Mouse (Mus musculus) MEL (cell line): ENCODE measurements around the gene Ldhb. TPM values are rescaled to one million over a fixed set of nuclear protein-coding genes. Genes with fewer than 3 reads are reported as not detected.
A peak's percentile ranks its signal among the peaks of the same experiment; 100 is the strongest.

Source experiments
- DNase-seq: peaks from one replicate; pipeline ENCODE4 v3.0.0; 2011; ENCODE audit warnings: low read depth, low spot score
- H3K27ac ChIP-seq: 2 replicates; pipeline ENCODE4 v1.5.1; 2012; ENCODE audit warnings: low read depth, mild to moderate bottlenecking, control low read depth, low read length, moderate library complexity; ENCODE audit not compliant: control insufficient read depth
- H3K27me3 ChIP-seq, 2 experiments: fragments of 150-350 bp in 1 of 2; sonication (generic) in 1 of 2; 2 replicates each; pipeline ENCODE4 v1.6.1; 2012; ENCODE audit warnings: low read length in 2 of 2, mild to moderate bottlenecking in 2 of 2, improper control_type of control experiment in 1 of 2, moderate library complexity in 1 of 2; ENCODE audit not compliant: insufficient read depth in 2 of 2, control insufficient read depth in 1 of 2
- H3K36me3 ChIP-seq, 2 experiments: 2 replicates each; pipeline ENCODE4 v1.6.1; 2012 to 2014; ENCODE audit warnings: low read length in 2 of 2, improper control_type of control experiment in 1 of 2, inconsistent platforms in 1 of 2, mild to moderate bottlenecking in 1 of 2; ENCODE audit not compliant: insufficient read depth in 2 of 2, control insufficient read depth in 1 of 2
- H3K4me1 ChIP-seq, 2 experiments: fragments of 150-350 bp in 1 of 2; sonication (generic) in 1 of 2; 2 replicates each; pipeline ENCODE4 v1.6.1; 2012; ENCODE audit warnings: low read length in 2 of 2, improper control_type of control experiment in 1 of 2, mild to moderate bottlenecking in 1 of 2; ENCODE audit not compliant: insufficient read depth in 2 of 2, control insufficient read depth in 1 of 2
- H3K4me3 ChIP-seq, 2 experiments: fragments of 150-350 bp in 1 of 2; sonication (generic) in 1 of 2; 2 replicates each; pipeline ENCODE4 v1.5.1; 2012; ENCODE audit warnings: low read depth in 2 of 2, low read length in 2 of 2, mild to moderate bottlenecking in 2 of 2, moderate library complexity in 2 of 2, control low read depth in 1 of 2, improper control_type of control experiment in 1 of 2; ENCODE audit not compliant: control insufficient read depth in 1 of 2, insufficient read depth in 1 of 2
- H3K79me2 ChIP-seq: 2 replicates; pipeline ENCODE4 v1.6.1; 2012; ENCODE audit warnings: mild to moderate bottlenecking, low read length, moderate library complexity; ENCODE audit not compliant: control insufficient read depth, poor library complexity, insufficient read depth
- H3K9ac ChIP-seq: 2 replicates; pipeline ENCODE4 v1.6.1; 2012; ENCODE audit warnings: low read depth, mild to moderate bottlenecking, control low read depth, low read length, moderate library complexity; ENCODE audit not compliant: control insufficient read depth, poor library complexity, severe bottlenecking
- H3K9me3 ChIP-seq: fragments of 150-350 bp; sonication (generic); replicated peaks from 2 replicates; pipeline ENCODE4 v1.6.1; 2012; ENCODE audit warnings: mild to moderate bottlenecking, low read length, improper control_type of control experiment, moderate library complexity; ENCODE audit not compliant: insufficient read depth
- BHLHE40 ChIP-seq: IDR thresholded peaks from 2 replicates; pipeline ENCODE4 v1.6.1; 2012; ENCODE audit warnings: low read depth, mild to moderate bottlenecking, inconsistent platforms, low read length, improper control_type of control experiment, borderline replicate concordance
- CHD1 ChIP-seq: IDR thresholded peaks from 2 replicates; pipeline ENCODE4 v1.6.1; 2012; ENCODE audit warnings: low read depth, mild to moderate bottlenecking, inconsistent platforms, low read length, improper control_type of control experiment
- CTCF ChIP-seq, 3 experiments: IDR thresholded peaks in 2 of 3; conservative IDR thresholded peaks in 1 of 3; 2 replicates each; pipeline ENCODE4 v1.5.1; 2011 to 2012; ENCODE audit warnings: low read length in 3 of 3, low read depth in 2 of 3, mild to moderate bottlenecking in 2 of 3, improper control_type of control experiment in 1 of 3, inconsistent platforms in 1 of 3, mixed read lengths in 1 of 3, moderate library complexity in 1 of 3; ENCODE audit not compliant: control insufficient read depth in 1 of 3, insufficient read depth in 1 of 3, poor library complexity in 1 of 3, severe bottlenecking in 1 of 3
- ELF1 ChIP-seq: IDR thresholded peaks from 2 replicates; pipeline ENCODE4 v1.6.1; 2014; ENCODE audit warnings: low read depth, mild to moderate bottlenecking, inconsistent platforms, low read length, improper control_type of control experiment, moderate library complexity
- GATA1 ChIP-seq: IDR thresholded peaks from 2 replicates; pipeline ENCODE4 v1.6.1; 2011; ENCODE audit warnings: low read depth, low read length, improper control_type of control experiment
- JUND ChIP-seq: IDR thresholded peaks from 2 replicates; pipeline ENCODE4 v1.6.1; 2011; ENCODE audit warnings: low read depth, mild to moderate bottlenecking, improper control_type of control experiment, low read length
- MAFK ChIP-seq: IDR thresholded peaks from 2 replicates; pipeline ENCODE4 v1.6.1; 2011; ENCODE audit warnings: low read depth, mild to moderate bottlenecking, low read length, improper control_type of control experiment, borderline replicate concordance
- MAX ChIP-seq: IDR thresholded peaks from 2 replicates; pipeline ENCODE4 v1.6.1; 2011; ENCODE audit warnings: low read length, improper control_type of control experiment
- MAZ ChIP-seq: IDR thresholded peaks from 2 replicates; pipeline ENCODE4 v1.6.1; 2012; ENCODE audit warnings: low read depth, mild to moderate bottlenecking, inconsistent platforms, low read length, improper control_type of control experiment
- MEF2A ChIP-seq: IDR thresholded peaks from 2 replicates; pipeline ENCODE4 v1.6.1; 2014; ENCODE audit warnings: low read depth, mild to moderate bottlenecking, inconsistent platforms, low read length, improper control_type of control experiment; ENCODE audit not compliant: poor library complexity, insufficient replicate concordance, severe bottlenecking; ENCODE audit errors: extremely low read depth
- MYB ChIP-seq: IDR thresholded peaks from 2 replicates; pipeline ENCODE4 v1.6.1; 2011; ENCODE audit warnings: mild to moderate bottlenecking, low read depth, low read length, improper control_type of control experiment
- NELFE ChIP-seq: IDR thresholded peaks from 2 replicates; pipeline ENCODE4 v1.6.1; 2011; ENCODE audit warnings: low read depth, low read length, improper control_type of control experiment
- NRF1 ChIP-seq: IDR thresholded peaks from 2 replicates; pipeline ENCODE4 v1.6.1; 2014; ENCODE audit warnings: low read depth, mild to moderate bottlenecking, inconsistent platforms, low read length, improper control_type of control experiment, moderate library complexity; ENCODE audit not compliant: poor library complexity, insufficient read depth, severe bottlenecking
- POLR2A ChIP-seq, 2 experiments: IDR thresholded peaks; 2 replicates each; pipeline ENCODE4 v1.6.1; 2011 to 2012; ENCODE audit warnings: low read length in 2 of 2, mild to moderate bottlenecking in 2 of 2, control low read depth in 1 of 2, improper control_type of control experiment in 1 of 2, low read depth in 1 of 2, moderate library complexity in 1 of 2; ENCODE audit not compliant: control insufficient read depth in 1 of 2, insufficient read depth in 1 of 2, poor library complexity in 1 of 2
- POLR2AphosphoS5 ChIP-seq: IDR thresholded peaks from 2 replicates; pipeline ENCODE4 v1.6.1; 2012; ENCODE audit warnings: low read depth, borderline replicate concordance, mild to moderate bottlenecking, inconsistent platforms, low read length, moderate library complexity, mixed read lengths
- RAD21 ChIP-seq: IDR thresholded peaks from 2 replicates; pipeline ENCODE4 v1.6.1; 2011; ENCODE audit warnings: mild to moderate bottlenecking, low read depth, low read length, improper control_type of control experiment
- RCOR1 ChIP-seq: IDR thresholded peaks from 2 replicates; pipeline ENCODE4 v1.6.1; 2012; ENCODE audit warnings: low read depth, mild to moderate bottlenecking, inconsistent platforms, low read length, improper control_type of control experiment
- SIN3A ChIP-seq: IDR thresholded peaks from 2 replicates; pipeline ENCODE4 v1.6.1; 2012; ENCODE audit warnings: low read length, improper control_type of control experiment, inconsistent platforms
- SMC3 ChIP-seq: IDR thresholded peaks from 2 replicates; pipeline ENCODE4 v1.6.1; 2011; ENCODE audit warnings: low read depth, low read length, improper control_type of control experiment
- TAL1 ChIP-seq: IDR thresholded peaks from 2 replicates; pipeline ENCODE4 v1.6.1; 2012; ENCODE audit warnings: mild to moderate bottlenecking, inconsistent platforms, low read length, moderate library complexity, mixed read lengths
- TCF12 ChIP-seq: IDR thresholded peaks from 2 replicates; pipeline ENCODE4 v1.6.1; 2014; ENCODE audit warnings: low read depth, mild to moderate bottlenecking, inconsistent platforms, low read length, improper control_type of control experiment, moderate library complexity
- UBTF ChIP-seq: IDR thresholded peaks from 2 replicates; pipeline ENCODE4 v1.6.1; 2012; ENCODE audit warnings: low read depth, mild to moderate bottlenecking, inconsistent platforms, low read length, improper control_type of control experiment, moderate library complexity, borderline replicate concordance; ENCODE audit not compliant: insufficient read depth
- USF1 ChIP-seq: IDR thresholded peaks from 2 replicates; pipeline ENCODE4 v1.6.1; 2014; ENCODE audit warnings: low read depth, mild to moderate bottlenecking, inconsistent platforms, low read length, improper control_type of control experiment, moderate library complexity
- USF2 ChIP-seq, 2 experiments: IDR thresholded peaks; 2 replicates each; pipeline ENCODE4 v1.6.1; 2011 to 2012; ENCODE audit warnings: improper control_type of control experiment in 2 of 2, low read length in 2 of 2, borderline replicate concordance in 1 of 2, inconsistent platforms in 1 of 2, low read depth in 1 of 2, mild to moderate bottlenecking in 1 of 2; ENCODE audit not compliant: insufficient read depth in 1 of 2
- ZKSCAN1 ChIP-seq: IDR thresholded peaks from 2 replicates; pipeline ENCODE4 v1.6.1; 2012; ENCODE audit warnings: low read depth, mild to moderate bottlenecking, inconsistent platforms, low read length, improper control_type of control experiment, moderate library complexity
- ZMIZ1 ChIP-seq: IDR thresholded peaks from 2 replicates; pipeline ENCODE4 v1.6.1; 2012; ENCODE audit warnings: low read depth, mild to moderate bottlenecking, inconsistent platforms, low read length, improper control_type of control experiment, moderate library complexity
- polyA plus RNA-seq, 2 experiments: library from polyadenylated mRNA; stranded (reverse) in 1 of 2; unstranded in 1 of 2; fragments of >175 nt in 1 of 2; fragments of >200 nt in 1 of 2; gene quantifications; 2 replicates each; pipeline versions ENCODE4 v1.2.1 to v1.2.4; 2012; ENCODE audit warnings: low replicate concordance in 2 of 2, low read depth in 1 of 2; ENCODE audit not compliant: insufficient read length in 2 of 2, insufficient read depth in 1 of 2, missing spikeins in 1 of 2
- total RNA-seq: library from RNA; depleted of rRNA; stranded (reverse); fragments of 300-350 nt; gene quantifications from 2 replicates; pipeline ENCODE4 v1.2.3, GENCODE M21; 2012

Gene Ldhb
- total and polyA plus RNA-seq, 3 experiments: not detected

DNA sequence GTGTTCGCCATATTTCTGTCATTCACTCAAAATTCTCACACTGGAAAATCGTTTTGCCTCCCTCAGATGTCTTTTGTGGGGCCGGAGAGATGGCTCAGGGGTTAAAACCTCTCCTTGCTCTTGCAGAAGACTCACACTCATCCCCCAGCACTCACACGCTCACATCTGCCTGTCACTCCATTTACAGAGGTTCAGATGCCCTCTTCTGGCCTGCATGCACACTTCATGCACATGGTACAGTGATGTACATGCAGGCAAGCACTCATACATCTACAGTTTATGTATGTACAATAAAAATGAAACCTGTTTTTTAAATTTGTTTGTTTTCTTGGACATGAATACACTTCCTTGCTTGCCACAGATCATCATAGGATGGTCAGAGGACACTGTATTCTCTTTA is 38.2 kb downstream of the Ldhb start:
- Histone ChIP-seq H3K27ac (no peak overlapping the region), H3K4me1 (no peaks in the 10 kb centered on the region), H3K27me3 (no peaks in the 10 kb centered on the region), H3K9me3 (no peaks in the 10 kb centered on the region), H3K36me3 (no peaks in the 10 kb centered on the region), H3K79me2 (no peaks in the 10 kb centered on the region), H3K9ac (no peak overlapping the region), H3K4me3 (no peak overlapping the region)
- DNase-seq: peak; percentile 3
- TF ChIP-seq JUND (no peak), SMC3 (peak; percentile 5; the same call in 1 of the 2 replicates), CTCF (IDR thresholded peaks at IDR 0.05 in 2 of 3, conservative IDR thresholded peaks at IDR 0.05 in 1 of 3; ENCODE audit: control insufficient read depth in 1 of 3, insufficient read depth in 1 of 3, low read depth in 2 of 3, low read length in 3 of 3, poor library complexity in 1 of 3, severe bottlenecking in 1 of 3) (peak in 1 of 3 experiments; percentile 14; a peak in 2 of 6 replicates)

DNA sequence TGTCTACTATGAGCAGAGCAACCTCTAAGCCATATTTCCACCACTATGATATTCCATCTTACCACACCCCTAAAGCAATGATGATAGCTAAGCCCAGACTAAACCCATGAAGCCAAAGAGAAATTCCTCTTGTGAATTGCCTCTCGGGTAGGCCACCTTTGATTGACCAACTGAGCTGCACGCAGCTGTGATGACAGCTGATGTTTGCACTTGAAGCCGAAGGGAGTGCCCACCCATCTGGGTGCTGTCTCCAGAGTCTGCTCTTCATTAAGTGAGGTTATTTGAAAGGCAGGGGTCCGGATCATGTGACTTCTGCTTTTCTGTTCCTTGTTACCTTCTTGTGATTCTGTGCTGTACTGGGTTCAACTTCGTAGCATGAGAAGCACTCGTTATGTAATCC is 45.6 kb downstream of the Ldhb start:
- no peaks in the 10 kb centered on the region for H3K79me2 ChIP-seq

DNA sequence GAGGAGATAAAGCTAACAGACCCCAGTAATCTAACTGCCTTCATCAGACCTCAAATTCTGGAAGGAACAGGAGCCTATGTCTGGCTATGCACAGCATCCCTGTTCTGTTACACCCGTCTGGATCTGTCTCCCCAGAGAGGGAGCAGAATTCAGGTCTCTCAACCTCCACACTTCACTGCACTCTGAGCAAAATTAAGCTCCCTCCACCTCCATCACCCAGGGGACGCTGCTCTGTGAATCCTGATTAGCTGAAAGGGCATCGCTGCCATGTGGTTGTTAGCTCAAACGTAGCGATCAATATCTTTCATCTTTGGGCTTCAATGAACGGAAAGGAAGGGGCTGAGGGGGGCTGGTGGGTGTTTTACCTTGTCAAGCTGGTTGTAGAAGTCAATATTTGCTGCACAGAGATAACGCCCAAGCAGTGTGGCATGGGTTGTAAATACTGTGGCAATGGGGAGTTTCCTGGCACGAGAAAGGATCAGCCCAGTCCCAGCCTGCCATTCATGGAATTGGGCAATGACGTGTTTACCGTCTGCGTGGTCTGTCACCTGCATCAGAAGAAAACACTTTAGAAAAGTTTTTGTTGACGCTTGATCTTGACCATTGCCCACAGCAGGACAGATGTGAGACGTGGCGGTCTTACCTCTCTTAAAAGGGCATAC is 48.6 kb downstream of the Ldhb start:
- Histone ChIP-seq H3K9me3 (no peaks in the 10 kb centered on the region), H3K36me3 (no peaks in the 10 kb centered on the region), H3K27me3 (no peaks in the 10 kb centered on the region), H3K27ac (no peak overlapping the region), H3K4me3 (no peak overlapping the region), H3K9ac (no peak overlapping the region), H3K79me2 (no peaks in the 10 kb centered on the region), H3K4me1 (no peaks in the 10 kb centered on the region)
- DNase-seq: no peak
- TF ChIP-seq BHLHE40 (no peak), MEF2A (no peak), TCF12 (no peak), RCOR1 (no peak), SIN3A (no peak), ZMIZ1 (no peak), NELFE (no peak), USF1 (no peak), CTCF (IDR thresholded peaks at IDR 0.05 in 2 of 3, conservative IDR thresholded peaks at IDR 0.05 in 1 of 3; ENCODE audit: control insufficient read depth in 1 of 3, insufficient read depth in 1 of 3, low read depth in 2 of 3, low read length in 3 of 3, poor library complexity in 1 of 3, severe bottlenecking in 1 of 3) (no peak), ELF1 (no peak), RAD21 (no peak), POLR2AphosphoS5 (no peak), UBTF (no peak), MAZ (no peak), CHD1 (no peak), MYB (no peak), GATA1 (no peak), USF2 (IDR thresholded peaks at IDR 0.05; ENCODE audit: borderline replicate concordance in 1 of 2, insufficient read depth in 1 of 2, low read depth in 1 of 2, low read length in 2 of 2) (no peak), MAFK (no peak)

More for the DNA sequence above, 45.6 kb downstream of the Ldhb start:
- Histone ChIP-seq H3K27me3 (no peaks in the 10 kb centered on the region), H3K27ac (no peak overlapping the region), H3K36me3 (no peaks in the 10 kb centered on the region), H3K4me3 (no peak overlapping the region), H3K9ac (no peak overlapping the region), H3K9me3 (no peaks in the 10 kb centered on the region), H3K4me1 (no peaks in the 10 kb centered on the region)
- no peak for TF ChIP-seq SMC3
- TF ChIP-seq POLR2A (IDR thresholded peaks at IDR 0.05; ENCODE audit: control insufficient read depth in 1 of 2, insufficient read depth in 1 of 2, low read depth in 1 of 2, low read length in 2 of 2, poor library complexity in 1 of 2): no peak
- no peak for TF ChIP-seq RCOR1
- TF ChIP-seq MAX: no peak
- no peak for TF ChIP-seq TAL1
- TF ChIP-seq ZKSCAN1: no peak
- TF ChIP-seq NRF1: no peak
- no peak for TF ChIP-seq ZMIZ1
- TF ChIP-seq MAFK: no peak
- no peak for DNase-seq
